Mouse (Mus musculus) inflammation-experienced regulatory T-cells, adult 6 months (primary cell): Measurements from ENCODE around the gene Cdkn2c. TPM values are rescaled to one million over a fixed set of nuclear protein-coding genes. Genes with fewer than 3 reads are reported as not detected.
A peak's percentile ranks its signal among the peaks of the same experiment; 100 is the strongest.
"Not testable (repeated sequence)": the region's sequence is repeated elsewhere in the genome, so short reads cannot be mapped to it uniquely, and the experiment has no call there.

ENCODE experiments used
- ATAC-seq: one replicate; pipeline ENCODE4 v1.8.0; 2017
- polyA plus RNA-seq, 3 experiments: library from polyadenylated mRNA; unstranded; fragments of 100-300 nt; shearing (Covaris generic); gene quantifications; one replicate each; pipeline ENCODE4 v1.2.1; 2017

Cdkn2c gene
- 10 to 100 TPM; 20.4 to 34.9 (median 20.9) TPM for polyA plus RNA-seq

DNA sequence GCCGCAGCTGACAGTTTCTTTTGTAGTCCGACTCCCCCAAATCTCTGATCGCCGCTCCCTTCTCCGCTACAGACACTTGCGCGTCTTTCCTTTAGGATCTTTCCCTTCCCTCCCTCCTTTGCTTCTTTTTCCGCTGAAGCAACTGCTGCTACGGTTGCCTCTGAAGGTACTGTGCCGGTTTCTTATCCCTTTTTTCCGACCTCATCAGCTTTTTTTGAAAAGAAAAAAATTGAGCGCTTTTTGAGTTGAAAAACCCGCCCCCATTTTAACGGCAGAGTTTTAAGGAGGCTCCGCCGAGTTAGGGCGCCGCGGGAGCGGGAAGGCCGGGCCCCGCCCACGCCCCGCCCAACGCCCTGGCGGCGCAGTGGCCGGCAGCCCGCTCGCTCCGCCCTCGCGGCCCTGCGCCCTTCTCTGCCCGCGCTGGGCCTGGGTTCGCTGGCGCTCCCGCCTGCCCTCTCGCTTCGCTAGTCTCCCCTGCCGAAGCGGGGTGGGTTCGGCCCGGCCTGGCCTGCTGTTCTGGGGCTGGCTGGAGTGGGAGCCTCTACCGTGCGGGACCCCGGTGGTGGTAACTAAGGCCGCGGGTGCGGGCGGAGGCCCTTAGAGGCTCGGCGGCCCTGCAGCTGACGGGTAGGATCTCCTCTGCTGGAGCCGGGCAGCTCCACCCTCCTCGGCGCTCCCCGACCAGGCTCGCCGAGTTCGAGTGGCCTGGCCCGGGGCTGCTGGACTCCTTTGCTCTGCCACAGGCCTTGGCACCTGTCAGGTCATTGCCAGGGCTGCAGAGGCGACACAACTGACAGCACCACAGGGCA is at the start of gene Cdkn2c:
Gene Cdkn2c (minus strand): TSS at position 729 of the 809 bp plus-strand sequence.
- peak; percentile 54 for ATAC-seq

DNA sequence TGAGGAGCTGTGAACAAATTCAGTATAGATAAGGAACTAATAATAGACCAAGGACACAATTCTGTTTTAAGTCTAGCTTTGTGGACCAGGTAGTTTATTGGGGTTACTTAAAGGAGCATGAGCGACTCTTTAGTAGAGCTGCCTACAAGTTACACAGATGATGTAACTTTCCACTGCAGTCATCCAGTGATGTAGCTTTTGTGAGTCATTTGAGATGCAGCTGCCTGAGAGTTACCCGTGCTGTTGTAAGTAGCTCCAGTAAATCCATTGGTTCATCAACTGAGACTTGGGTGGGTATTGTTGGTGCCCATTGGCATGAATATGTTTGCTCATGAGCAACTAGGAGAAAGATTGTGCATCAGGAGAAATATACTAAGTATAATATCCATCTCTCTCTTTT is 38.4 kb upstream of the Cdkn2c start:
- ATAC-seq = no peak

DNA sequence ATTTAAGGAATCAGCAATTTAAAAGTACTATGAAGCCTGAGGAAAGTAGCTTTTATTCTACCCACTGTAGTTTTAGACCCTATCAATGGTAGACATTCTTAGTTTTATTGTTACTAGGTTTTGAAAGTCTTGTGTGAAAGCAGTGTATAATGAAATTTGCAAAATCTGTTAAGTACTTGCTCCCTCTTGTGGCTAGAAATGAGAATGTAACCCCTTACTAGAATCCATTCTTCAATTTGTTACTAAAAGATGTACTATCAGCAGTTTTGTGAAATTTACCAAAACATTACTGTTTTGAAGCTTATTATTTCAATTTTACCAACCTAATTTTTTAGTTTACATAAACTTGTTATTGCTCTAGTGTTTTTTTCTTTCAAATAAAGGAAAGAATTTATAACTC is 36.6 kb upstream of the Cdkn2c start:
- peak; percentile 80 for ATAC-seq

DNA sequence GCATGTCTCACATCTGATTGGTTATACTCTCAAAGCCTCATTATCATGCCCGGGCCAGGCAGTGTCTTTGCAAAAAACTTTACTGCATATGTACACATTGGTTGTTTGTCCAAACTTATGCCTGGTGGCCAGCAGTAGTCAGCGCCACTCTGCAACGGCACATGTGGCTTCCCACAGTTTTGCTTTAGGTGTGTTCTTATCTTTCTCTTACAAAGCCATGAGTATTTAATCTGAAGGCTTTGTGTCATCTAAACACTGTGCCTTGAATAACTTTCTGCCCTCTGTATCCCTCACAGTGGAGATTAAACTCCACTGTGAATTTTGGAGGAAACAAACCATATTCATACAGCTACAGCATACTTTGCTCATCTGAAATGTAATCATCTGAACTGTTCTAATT is 33.7 kb upstream of the Cdkn2c start:
- ATAC-seq = not testable (repeated sequence)

DNA sequence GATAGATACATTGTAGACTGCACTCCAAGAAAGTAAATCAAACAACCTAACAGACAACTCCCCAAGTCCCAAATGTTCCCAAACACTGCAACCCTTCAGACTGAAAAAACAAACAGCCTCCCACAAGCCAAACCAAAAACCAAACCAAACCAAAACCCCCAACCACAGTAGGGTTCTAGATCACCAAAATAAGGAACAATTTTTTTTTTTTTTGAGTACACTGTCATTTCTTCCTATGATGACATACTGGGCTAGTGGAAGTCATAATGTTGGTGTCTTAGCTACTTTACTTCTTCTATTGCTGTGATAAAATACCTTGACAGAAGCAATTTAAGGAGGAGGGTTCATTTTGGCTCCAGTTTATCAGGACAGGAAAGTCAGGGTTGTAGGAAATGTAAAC is 25.7 kb upstream of the Cdkn2c start:
- no peak for ATAC-seq

DNA sequence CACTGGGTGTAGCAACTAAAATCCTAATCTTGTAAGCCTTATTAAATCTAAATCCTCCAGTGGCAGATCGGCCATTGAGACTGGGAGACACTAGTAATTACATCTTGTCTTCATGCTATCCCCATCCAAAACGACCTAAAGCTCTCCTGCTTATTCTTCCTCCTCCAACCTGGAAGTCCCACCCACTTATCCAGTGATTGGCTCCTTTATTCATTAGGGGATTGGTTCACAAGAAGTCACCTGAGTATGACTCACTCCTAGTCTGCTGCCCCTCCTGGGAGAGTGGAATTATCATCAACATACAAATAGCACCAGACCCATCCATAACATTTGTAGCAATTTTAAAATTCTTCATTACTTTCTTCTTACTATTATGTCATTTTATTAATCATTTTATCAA is 16.6 kb upstream of the Cdkn2c start:
- ATAC-seq = no peak

DNA sequence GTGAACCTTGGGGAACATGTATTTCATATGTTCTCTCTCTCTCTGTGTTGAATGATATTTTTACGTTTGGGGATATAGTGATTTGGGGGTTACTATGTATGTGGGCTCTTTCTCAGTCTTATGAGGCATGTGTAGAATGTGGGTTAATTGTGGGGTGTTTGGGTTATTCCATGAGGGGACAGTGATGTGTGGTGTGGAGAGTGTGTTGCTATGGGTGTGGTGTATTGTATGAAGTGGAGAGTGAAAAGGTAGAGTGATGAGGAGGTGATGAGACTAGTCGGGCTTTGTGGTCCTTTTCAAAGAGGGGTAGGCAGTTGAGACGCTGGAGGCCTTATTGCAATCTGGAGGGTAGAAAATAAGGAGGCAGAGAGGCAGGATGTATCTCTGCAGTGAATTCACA is 10.2 kb upstream of the Cdkn2c start:
- peak; percentile 6 for ATAC-seq

DNA sequence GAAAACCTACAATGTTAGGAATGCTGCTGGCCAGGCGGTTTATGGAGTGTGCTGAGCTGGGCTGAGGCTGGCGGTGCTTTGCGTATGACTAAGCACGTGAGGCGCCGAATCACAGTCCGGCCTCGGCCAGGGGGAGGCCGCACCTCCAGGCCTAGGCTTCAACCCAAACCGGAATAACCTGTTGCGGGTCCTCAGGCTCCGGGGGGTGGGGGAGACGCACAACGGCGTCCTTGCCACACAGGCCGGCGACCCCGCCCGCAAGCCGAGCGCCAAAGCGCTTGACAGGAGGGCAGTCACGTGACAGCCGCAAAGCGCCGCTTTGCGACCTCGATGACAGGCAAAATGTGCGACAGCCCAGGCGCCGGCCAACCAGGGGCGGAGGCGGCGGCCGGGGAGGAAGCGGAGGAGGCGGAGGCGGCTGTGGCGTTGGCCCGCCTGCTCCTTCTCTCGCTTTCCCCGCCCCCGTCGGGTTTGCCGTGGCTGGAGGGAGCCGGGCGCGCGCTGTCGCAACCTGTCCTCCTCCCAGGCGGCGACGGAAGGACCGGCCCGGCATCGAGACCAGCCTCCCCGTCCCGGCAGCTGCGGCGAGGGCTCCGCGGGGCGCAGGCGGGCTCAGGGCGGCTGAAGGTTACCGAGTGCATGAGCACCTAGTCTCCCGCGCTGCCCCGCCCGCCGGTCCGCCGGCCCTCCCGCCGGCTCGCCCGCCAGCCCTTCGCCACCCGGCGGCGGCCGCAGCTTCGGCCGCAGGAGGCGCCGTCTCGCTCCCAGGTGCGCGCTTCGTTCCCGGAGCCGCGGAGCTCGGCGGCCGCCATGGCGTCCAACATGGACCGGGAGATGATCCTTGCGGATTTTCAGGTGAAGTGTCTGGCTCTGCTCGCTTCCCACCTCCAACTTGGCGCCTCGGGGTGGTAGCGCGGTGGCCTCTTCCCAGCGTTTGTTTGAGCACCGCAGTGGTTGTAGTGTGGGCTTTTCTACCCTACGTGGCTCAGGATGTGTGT is 9.5 kb upstream of the Cdkn2c start, which contains the start of gene Faf1:
Gene Faf1 (plus strand): TSS at position 371 of the 998 bp plus-strand sequence.
- peak; percentile 88 for ATAC-seq

DNA sequence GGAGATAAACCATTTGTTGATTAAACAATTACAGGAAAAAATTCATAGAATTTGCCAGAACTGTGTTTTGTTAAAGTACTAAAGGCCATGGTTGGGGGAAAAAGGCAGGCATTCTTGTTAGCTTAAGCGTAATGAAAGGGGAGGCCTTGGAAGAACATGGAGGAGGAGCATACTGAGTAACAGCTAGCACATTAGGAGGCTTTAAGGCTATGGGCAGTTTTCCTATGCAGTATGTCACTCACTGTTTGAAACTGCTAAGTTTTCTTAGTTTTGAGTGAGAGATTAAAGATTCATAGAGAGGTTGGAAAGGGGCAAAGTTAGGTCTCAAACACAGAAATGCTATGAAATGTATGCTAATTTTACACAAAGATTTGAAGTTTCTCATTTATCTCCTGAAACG is 7.1 kb upstream of the Cdkn2c start:
- ATAC-seq = no peak

DNA sequence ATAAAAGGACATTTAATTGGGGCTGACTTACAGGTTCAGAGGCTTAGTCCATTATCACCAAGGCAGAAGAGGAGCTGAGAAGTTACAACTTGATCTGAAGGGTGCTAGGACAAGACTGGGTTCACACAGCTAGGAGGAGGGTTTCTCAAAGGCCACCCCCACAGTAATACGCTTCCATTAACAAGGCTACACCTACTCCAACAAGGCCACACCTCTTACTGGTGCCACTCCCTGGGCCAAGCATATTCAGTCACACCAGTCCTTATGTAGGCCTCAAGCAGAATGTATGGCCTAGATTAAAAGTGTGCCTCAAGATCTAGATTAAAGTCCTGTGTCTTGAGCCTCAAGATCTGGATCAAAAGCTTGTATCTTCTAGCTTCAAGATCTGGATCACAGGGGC is 5.0 kb upstream of the Cdkn2c start:
- no peak for ATAC-seq

DNA sequence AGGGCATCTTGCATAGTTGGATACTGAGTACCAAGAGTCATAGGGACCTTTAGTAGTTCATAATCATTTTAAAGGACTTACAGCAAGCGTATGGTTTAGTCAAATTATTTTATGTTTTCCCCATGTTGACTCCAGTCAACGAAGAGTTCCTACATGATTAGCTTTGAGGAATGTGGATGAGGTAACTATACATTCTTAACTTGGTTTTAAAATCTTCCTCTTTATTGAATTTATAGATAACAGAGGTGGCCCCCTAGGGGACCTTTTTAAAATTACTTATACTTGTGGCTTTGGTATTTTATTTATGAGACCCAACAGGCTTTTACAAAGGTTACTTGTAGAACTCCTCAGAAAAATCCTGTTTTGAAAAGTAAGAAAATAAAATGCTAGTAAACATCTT is 3.2 kb upstream of the Cdkn2c start:
- ATAC-seq = no peak

DNA sequence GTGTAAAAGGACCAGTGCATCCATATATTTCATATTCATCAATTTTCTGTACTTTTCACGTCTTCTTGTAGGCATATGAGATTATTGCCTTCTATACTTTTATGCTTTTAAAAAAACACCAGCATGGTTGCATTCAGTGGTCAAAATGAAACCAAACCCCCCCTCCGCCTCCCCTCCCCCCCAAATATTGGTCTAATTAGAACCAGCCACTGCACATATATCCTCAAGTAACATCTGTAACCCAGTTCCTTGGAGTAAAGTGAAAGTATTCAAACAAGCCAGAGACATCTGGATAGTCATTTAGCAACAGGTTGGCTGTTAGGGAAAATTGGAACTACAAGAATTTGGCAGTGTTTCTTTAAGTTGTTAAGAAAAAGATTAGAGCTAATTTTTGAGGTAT is 529 bp upstream of the Cdkn2c start:
- ATAC-seq = no peak

DNA sequence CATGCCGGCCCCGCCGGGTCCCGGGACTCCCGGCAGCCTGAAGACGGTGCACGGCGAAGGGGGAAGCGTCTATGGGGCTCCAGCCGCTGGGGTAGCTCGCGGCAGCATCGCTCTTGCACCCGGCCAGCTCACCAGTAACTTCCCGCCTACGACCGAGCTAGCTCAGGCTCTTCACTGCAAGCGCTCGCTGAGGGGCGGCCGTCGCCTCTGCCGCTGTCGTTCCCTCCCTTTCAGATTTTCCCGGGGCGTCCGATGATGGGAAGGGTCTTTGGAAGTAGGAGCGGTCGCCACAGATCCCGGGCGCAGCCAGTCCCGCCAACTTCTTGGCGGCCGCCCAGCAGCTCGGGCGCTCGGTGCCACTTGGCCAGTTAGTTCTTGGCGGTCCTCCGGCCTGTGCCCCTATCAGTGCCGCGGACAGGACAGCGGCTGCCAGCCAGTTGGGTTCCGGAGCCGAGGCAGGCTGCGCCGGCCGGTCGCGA is 968 bp downstream of the Cdkn2c start:
- ATAC-seq = peak; percentile 42

DNA sequence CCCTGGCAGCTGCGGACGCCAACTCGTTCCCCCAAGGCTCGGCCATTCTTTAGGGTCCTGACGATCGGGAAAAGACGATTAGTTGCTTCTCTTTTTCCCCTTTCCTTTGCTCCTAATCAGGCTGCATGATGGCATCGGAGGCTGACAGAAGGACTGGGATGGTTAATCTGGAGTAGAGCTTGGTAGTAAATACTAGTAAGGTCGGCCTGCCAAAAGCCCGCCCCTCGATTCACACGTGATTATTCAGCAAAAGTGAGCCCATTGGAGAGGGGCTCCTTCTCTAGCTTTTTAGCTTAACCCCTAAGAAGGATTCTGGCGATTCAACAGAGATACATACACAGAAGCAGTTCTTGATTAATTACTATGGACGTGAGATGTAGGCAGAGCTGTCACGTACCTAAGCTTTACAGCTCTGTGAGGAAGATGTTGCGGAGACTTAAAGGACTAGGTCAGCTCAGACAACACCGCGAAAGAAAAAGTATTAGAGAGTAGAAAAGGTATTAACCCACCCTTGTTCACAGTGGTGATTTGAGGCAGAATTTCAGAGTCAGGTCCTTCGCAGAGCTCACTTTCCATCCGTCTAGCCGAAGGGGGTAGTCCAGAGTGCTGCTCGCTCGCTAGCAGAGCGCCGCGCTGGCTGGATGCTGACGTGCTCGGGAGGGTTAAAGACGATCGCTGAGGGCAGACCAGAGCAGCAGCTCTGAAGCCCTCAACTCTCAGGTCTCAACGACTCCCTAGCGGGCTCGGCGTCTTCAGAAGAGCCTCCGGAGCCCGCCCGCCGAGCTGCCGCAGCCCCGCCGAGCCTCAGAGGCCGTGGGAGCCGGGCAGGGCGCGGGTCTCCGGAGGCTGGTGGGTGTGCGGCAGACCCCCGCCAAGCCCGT is 1.6 kb downstream of the Cdkn2c start:
- peak; percentile 60 for ATAC-seq

DNA sequence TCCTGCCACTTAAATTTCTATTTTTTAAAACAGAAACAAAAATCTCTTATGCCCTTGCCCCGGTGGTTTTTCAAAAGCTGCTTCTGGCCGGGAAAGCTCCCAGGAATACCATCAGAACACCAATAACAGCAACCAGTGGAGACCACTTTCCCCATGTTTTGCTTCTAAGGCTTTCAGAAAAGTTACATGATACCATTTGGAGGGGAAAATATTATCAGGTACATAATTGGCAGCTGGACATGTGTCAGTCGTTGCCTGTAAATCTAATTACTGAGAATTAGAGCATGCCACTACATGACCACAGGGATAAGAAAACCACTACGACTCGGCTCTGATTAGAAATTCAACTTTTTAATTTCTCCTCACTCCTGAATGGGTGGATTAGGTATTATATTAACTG is 2.9 kb downstream of the Cdkn2c start:
- ATAC-seq = no peak

DNA sequence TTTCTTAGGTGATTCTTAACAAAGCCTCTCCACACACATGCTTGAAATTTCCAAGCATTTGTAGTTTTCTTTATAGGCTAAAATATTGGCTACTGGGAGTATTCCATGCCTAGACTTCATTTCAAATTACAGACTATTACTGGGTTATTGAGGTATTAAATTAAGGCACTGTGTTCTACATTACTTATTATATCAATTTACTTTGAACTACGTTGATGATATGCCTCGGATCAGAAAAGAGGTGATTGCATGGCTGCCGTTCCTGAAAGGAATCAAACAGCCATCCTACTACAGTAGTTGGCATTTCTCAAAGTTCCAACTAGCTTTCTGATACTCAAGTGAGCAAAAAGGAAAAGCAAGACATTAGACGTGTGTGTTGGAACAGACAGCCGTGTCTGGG is 4.7 kb downstream of the Cdkn2c start:
- ATAC-seq = no peak

DNA sequence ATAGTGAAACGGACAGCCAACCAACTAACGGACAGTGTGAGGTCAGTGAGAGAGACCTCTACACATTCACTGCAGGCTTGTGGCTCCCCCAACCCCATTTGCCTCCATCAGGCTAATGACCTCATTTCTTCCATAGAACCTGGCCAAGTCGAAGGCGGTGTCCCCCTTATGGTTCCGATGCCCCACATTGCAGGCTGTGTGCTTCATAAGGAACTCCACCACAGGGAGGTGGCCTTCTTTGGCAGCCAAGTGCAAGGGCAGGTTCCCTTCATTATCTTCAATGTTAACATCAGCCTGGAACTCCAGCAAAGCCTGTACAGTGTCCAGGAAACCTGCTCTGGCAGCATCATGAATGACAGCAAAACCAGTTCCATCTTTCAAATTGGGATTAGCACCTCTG is 5.8 kb downstream of the Cdkn2c start:
- ATAC-seq = no peak

DNA sequence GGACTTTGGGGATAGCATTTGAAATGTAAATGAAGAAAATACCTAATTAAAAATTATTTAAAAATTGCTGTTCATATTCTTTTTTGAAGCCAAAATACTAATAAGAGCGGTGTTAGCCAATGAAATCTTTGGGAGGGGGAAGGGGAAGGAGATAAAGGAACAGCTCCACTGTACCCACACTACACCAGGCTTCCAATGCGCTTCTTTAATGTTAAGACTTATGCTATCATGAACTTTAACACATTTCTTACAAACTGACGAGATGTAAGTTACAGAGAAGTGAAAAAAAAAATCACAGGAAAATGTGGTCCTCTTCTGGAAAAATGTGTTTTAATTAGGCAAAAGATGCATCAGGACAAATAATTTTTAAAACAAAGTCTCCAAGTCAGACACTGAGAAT is 6.4 kb downstream of the Cdkn2c start:
- ATAC-seq = no peak

DNA sequence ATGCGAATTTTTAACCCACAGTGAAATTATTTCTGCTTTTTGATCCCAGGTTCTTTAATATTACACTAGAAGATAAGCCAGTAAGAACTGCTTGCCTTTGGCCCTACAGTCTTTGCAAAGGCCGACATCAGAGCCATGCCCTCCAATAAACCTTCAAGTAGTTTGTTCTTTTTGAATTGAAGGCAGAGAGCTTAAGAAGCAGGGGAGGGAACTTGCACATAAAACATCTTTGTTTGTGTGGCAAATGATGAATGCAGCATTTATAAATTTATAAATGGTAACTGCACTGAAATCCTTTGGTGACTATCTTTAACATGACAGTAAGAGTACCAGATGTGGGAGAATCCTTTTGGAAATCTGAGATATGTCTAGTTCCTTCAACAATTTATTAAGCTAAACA is 7.4 kb downstream of the Cdkn2c start:
- no peak for ATAC-seq

DNA sequence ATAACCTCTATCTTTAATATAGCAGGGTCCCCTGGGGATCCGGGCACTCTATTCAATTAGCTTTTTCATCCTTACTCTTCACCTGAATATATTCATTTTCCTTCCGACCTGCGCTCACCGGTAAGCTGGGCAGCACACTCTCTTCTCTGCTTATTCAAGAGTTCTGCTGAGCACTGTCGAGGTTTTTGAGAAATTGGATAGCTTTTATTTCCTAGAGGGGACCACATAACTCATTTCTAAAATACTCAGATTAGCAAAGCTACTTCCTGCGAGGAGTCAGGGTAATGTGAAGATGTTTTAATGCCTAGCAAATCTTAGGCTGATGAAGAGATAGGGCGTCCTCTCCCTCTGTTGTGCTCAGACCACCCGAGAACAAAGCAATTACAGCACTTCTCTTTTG is 8.2 kb downstream of the Cdkn2c start:
- no peak for ATAC-seq

DNA sequence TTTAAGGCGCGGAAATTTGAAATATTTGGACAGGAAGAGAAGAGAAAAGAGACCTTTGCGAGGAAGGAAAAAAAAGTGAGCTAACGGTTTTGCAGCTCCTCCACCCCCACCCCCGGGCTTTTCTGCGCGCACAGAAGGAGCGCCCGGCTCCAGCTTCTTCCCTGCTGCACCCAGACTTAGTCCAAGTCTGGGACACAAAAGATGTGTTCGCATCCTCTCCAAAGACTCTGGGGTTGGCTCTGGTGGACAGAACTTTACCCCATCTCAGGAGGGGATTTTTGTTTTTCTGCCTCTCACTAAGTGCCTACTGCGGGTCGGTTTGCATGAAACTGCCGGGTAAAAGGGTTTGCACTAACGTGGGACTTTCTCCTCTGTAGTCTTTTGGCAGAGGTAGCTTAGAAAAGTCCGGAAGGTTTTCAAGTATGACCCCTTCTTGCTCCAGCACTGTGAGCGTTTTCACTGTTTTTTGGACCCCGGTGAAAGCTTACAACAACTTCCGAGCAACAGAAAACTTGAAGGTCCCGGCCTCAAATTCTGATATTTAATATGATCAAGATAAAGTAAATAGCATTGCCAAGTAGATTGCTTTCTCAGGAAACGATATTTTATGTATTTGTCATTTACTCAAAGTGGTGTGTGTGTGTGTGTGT is 9.0 kb downstream of the Cdkn2c start:
- ATAC-seq = peak; percentile 63
